In genomic region chr12:87470263-87471136, GRCm38 (mm10) we compare ENCODE assay signal across 8 mouse cellular contexts. TPM values are rescaled to one million over a fixed set of nuclear protein-coding genes. Genes with fewer than 3 reads are reported as not detected.
DNase-seq lines count a peak whose midpoint lies in the region; ATAC-seq and TF ChIP-seq lines count a peak whose summit lies in the region.

No protein-coding gene starts in this region.

- ATAC-seq in hindbrain, embryonic 16.5 days, result no peak
- ATAC-seq in midbrain, postnatal 0 days (ENCODE audit: low FRiP score), result no peak

- H3K9ac ChIP-seq in hindbrain, embryonic 16.5 days (ENCODE audit: low read depth, low read length), result peak overlapping the region; percentile 27; the same call in 1 of the 2 replicates
- H3K9ac ChIP-seq in midbrain, postnatal 0 days (replicated peaks; ENCODE audit: low read length, poor library complexity, severe bottlenecking), result 0 out of 2 replicates have a peak overlapping the region, but pooled peaks have one; percentile 24

- intact Hi-C loops in left cerebral cortex, adult 2 months (cut with DNase I), result no loop called here

- peaks cover 9% of the 10 kb centered on the region for H3K4me1 ChIP-seq in hindbrain, embryonic 16.5 days (ENCODE audit: control insufficient read depth, insufficient read depth, low read depth, low read length)
- peaks cover 4% of the 10 kb centered on the region; the same call in 1 of the 2 replicates for H3K4me1 ChIP-seq in midbrain, postnatal 0 days (ENCODE audit: insufficient read depth, low read length)

- H3K27ac ChIP-seq in left cerebral cortex, adult 2 months, result peak overlapping the region; percentile 98
- H3K27ac ChIP-seq in hindbrain, embryonic 16.5 days (ENCODE audit: low read depth, low read length), result no peak overlapping the region
- no peak overlapping the region for H3K27ac ChIP-seq in midbrain, postnatal 0 days (ENCODE audit: low read depth, low read length)

- H3K4me2 ChIP-seq in hindbrain, embryonic 16.5 days (ENCODE audit: low read length), result peak overlapping the region; percentile 52
- H3K4me2 ChIP-seq in midbrain, postnatal 0 days (ENCODE audit: low read depth, low read length, poor library complexity, severe bottlenecking), result peak overlapping the region; percentile 56; the same call in 1 of the 2 replicates

- no peaks in the 10 kb centered on the region for H3K36me3 ChIP-seq in hindbrain, embryonic 16.5 days (ENCODE audit: control insufficient read depth, insufficient read depth, low read length)
- H3K36me3 ChIP-seq in midbrain, postnatal 0 days (ENCODE audit: insufficient read depth, low read length), result 0 out of 2 replicates have a peak, but pooled peaks cover 5% of the 10 kb centered on the region

- 74% methylated on average over 7 of the region's 7 CpGs for WGBS in hindbrain, embryonic 16.5 days
- 75% methylated on average over 7 of the region's 7 CpGs for WGBS in midbrain, postnatal 0 days

- DNase-seq in left cerebral cortex, adult 2 months (ENCODE audit: extremely low spot score in 1 of 2, low spot score in 2 of 2), result no peak
- DNase-seq in left cerebral cortex, adult 9 months (ENCODE audit: low spot score in 2 of 2), result no peak
- peak; percentile 11 to 19 for DNase-seq in adrenal gland, postnatal 36 days
- no peak for DNase-seq in midbrain, postnatal 0 days (ENCODE audit: low spot score)
- no peak for DNase-seq in frontal cortex, postnatal 25 days (ENCODE audit: low spot score in 2 of 2)
- no peak for DNase-seq in thymus, postnatal 25 days
- no peak for DNase-seq in layer of hippocampus, postnatal 25 days (ENCODE audit: extremely low spot score in 1 of 2, low spot score in 1 of 2)

- TF ChIP-seq CTCF in left cerebral cortex, adult 2 months (IDR thresholded peaks at IDR 0.05), result no peak
- no peak for TF ChIP-seq CTCF in midbrain, postnatal 0 days (IDR thresholded peaks at IDR 0.05)

- H3K4me3 ChIP-seq in left cerebral cortex, adult 2 months, result peak overlapping the region; percentile 87
- peak overlapping the region; percentile 71; the same call in 1 of the 2 replicates for H3K4me3 ChIP-seq in hindbrain, embryonic 16.5 days (ENCODE audit: low read length)
- H3K4me3 ChIP-seq in midbrain, postnatal 0 days (ENCODE audit: low read depth, low read length), result no peak overlapping the region

- H3K9me3 ChIP-seq in hindbrain, embryonic 16.5 days (ENCODE audit: control insufficient read depth, low read length), result no peaks in the 10 kb centered on the region
- H3K9me3 ChIP-seq in midbrain, postnatal 0 days (ENCODE audit: low read length), result no peaks in the 10 kb centered on the region

- H3K27me3 ChIP-seq in hindbrain, embryonic 16.5 days (replicated peaks; ENCODE audit: control insufficient read depth, insufficient read depth, low read length), result no peaks in the 10 kb centered on the region
- no peaks in the 10 kb centered on the region for H3K27me3 ChIP-seq in midbrain, postnatal 0 days (ENCODE audit: insufficient read depth, low read length)

RNA-seq across cellular contexts. Expression of gene Snw1, which starts 1.6 kb away (rescaled TPM):
- 10 to 100 TPM; 63.2 to 73.1 TPM for total RNA-seq in left cerebral cortex, adult 2 months (2021)
- total RNA-seq in adrenal gland, postnatal 36 days (2021), result 10 to 100 TPM; 70.1 to 77.9 TPM
- polyA plus RNA-seq in hindbrain, embryonic 16.5 days (2015; fragmentation: Nextera tagmentation; extraction: Ambion mirVana), result 92.7 and 99.0 TPM in 2 replicates
- total RNA-seq in midbrain, postnatal 0 days (2014; rRNA removed), result 36.0 and 37.8 TPM in 2 replicates
- 82.7 and 87.9 TPM in 2 replicates for polyA plus RNA-seq in midbrain, postnatal 0 days (2015; fragmentation: Nextera tagmentation; extraction: Ambion mirVana)
- total RNA-seq in layer of hippocampus, postnatal 25 days (2021), result 10 to 100 TPM; 60.3 to 68.2 TPM

RNA-seq across cellular contexts. Expression of gene Gm5788, which starts 24.0 kb away (rescaled TPM):
- total RNA-seq in left cerebral cortex, adult 2 months (2021), result not detected
- not detected for total RNA-seq in adrenal gland, postnatal 36 days (2021)
- polyA plus RNA-seq in hindbrain, embryonic 16.5 days (2015; fragmentation: Nextera tagmentation; extraction: Ambion mirVana), result not detected in 2 replicates
- total RNA-seq in midbrain, postnatal 0 days (2014; rRNA removed), result not detected in 2 replicates
- not detected in 2 replicates for polyA plus RNA-seq in midbrain, postnatal 0 days (2015; fragmentation: Nextera tagmentation; extraction: Ambion mirVana)
- not detected for total RNA-seq in layer of hippocampus, postnatal 25 days (2021)

RNA-seq across cellular contexts. Expression of gene Alkbh1, which starts 26.7 kb away (rescaled TPM):
- 10 to 100 TPM; 19.0 to 19.6 TPM for total RNA-seq in left cerebral cortex, adult 2 months (2021)
- total RNA-seq in adrenal gland, postnatal 36 days (2021), result 10 to 100 TPM; 21.5 to 24.2 TPM
- polyA plus RNA-seq in hindbrain, embryonic 16.5 days (2015; fragmentation: Nextera tagmentation; extraction: Ambion mirVana), result 35.4 and 37.1 TPM in 2 replicates
- 20.3 and 28.7 TPM in 2 replicates for total RNA-seq in midbrain, postnatal 0 days (2014; rRNA removed)
- 31.5 and 36.8 TPM in 2 replicates for polyA plus RNA-seq in midbrain, postnatal 0 days (2015; fragmentation: Nextera tagmentation; extraction: Ambion mirVana)
- 10 to 100 TPM; 17.3 to 20.9 TPM for total RNA-seq in layer of hippocampus, postnatal 25 days (2021)

RNA-seq across cellular contexts. Expression of gene Slirp, which starts 26.8 kb away (rescaled TPM):
- total RNA-seq in left cerebral cortex, adult 2 months (2021), result 10 to 100 TPM; 85.9 to 91.9 TPM
- total RNA-seq in adrenal gland, postnatal 36 days (2021), result 100 to 1,000 TPM; 155 to 160 TPM
- polyA plus RNA-seq in hindbrain, embryonic 16.5 days (2015; fragmentation: Nextera tagmentation; extraction: Ambion mirVana), result 185 and 200 TPM in 2 replicates
- total RNA-seq in midbrain, postnatal 0 days (2014; rRNA removed), result 38.9 and 58.2 TPM in 2 replicates
- 181 and 194 TPM in 2 replicates for polyA plus RNA-seq in midbrain, postnatal 0 days (2015; fragmentation: Nextera tagmentation; extraction: Ambion mirVana)
- 100 to 1,000 TPM in 1 of 2 experiments, 10 to 100 TPM in 1; 98.9 to 101 TPM for total RNA-seq in layer of hippocampus, postnatal 25 days (2021)

RNA-seq across cellular contexts. Expression of gene Gm8300, which starts 43.6 kb away (rescaled TPM):
- not detected for total RNA-seq in left cerebral cortex, adult 2 months (2021)
- not detected for total RNA-seq in adrenal gland, postnatal 36 days (2021)
- not detected in 2 replicates for polyA plus RNA-seq in hindbrain, embryonic 16.5 days (2015; fragmentation: Nextera tagmentation; extraction: Ambion mirVana)
- not detected in 2 replicates for total RNA-seq in midbrain, postnatal 0 days (2014; rRNA removed)
- not detected in 2 replicates for polyA plus RNA-seq in midbrain, postnatal 0 days (2015; fragmentation: Nextera tagmentation; extraction: Ambion mirVana)
- not detected for total RNA-seq in layer of hippocampus, postnatal 25 days (2021)

Comparison
In these comparisons a context has a peak if more than half of its experiments do, and no peak if none do; other contexts are left out.
1. DNase-seq: peak in adrenal gland, postnatal 36 days (2 of 2); none in left cerebral cortex, adult 2 months (0 of 2), left cerebral cortex, adult 9 months (0 of 2), midbrain, postnatal 0 days (single experiment), frontal cortex, postnatal 25 days (0 of 2), thymus, postnatal 25 days (single experiment) and layer of hippocampus, postnatal 25 days (0 of 2).